Mouse (Mus musculus): Measurements from ENCODE around the gene Sh3pxd2a. TPM values are rescaled to one million over a fixed set of nuclear protein-coding genes. Genes with fewer than 3 reads are reported as not detected.

The Sh3pxd2a gene
- total and polyA plus RNA-seq, 3 experiments: 3.9 to 11.3 TPM; not detected in 1

DNA sequence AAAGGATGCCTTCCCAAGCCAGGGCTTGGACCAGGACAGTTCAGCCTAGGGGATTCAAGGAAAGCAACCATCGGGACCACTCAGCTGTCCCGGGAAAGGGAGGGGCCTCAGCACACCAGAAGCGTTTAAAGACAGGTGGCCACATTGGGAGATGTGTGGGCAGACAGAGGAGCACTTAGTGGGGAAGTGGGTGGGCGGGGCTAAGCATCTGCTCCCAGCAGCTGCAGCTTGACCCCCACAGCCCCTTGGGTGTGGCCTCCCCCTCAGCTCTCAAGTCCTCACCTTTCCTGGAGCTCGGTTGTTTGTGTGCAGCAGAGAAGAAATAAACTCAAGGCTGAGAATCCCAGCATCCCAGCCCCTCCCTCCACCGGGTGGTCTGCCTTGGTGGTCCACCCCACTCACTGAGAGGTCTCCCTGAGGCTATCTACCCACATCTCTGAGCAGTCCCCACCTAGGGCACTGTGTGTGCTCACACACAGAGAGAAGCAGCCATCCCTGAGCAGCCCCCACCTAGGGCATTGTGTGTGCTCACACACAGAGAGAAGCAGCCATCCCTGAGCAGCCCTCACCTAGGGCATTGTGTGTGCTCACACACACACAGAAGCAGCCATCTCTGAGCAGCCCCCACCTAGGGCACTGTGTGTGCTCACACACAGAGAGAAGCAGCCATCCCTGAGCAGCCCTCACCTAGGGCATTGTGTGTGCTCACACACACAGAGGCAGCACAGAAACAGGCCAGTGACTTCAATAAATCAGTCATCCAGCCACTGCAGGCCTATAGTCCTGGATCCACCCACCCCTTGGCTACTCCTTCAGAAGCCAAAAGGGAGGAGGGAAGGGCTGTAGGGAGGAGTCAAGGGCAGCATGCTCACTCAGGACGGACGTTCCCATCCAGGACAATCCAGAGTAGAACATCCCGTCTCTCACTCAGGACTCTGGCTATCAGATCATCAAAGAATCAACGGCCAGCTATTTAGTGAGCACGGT is 136.0 kb downstream of the Sh3pxd2a start:
- DNase-seq (ENCODE audit: low read depth, low spot score): no peak
- Histone ChIP-seq H3K79me2 (ENCODE audit: control insufficient read depth, insufficient read depth, low read length, poor library complexity) (no peaks in the 10 kb centered on the region), H3K36me3 (ENCODE audit: control insufficient read depth in 1 of 2, insufficient read depth in 2 of 2, low read length in 2 of 2) (no peaks in the 10 kb centered on the region), H3K4me3 (ENCODE audit: control insufficient read depth in 1 of 2, insufficient read depth in 1 of 2, low read depth in 2 of 2, low read length in 2 of 2) (no peak overlapping the region), H3K4me1 (ENCODE audit: control insufficient read depth in 1 of 2, insufficient read depth in 2 of 2, low read length in 2 of 2) (no peaks in the 10 kb centered on the region), H3K27ac (ENCODE audit: control insufficient read depth, low read depth, low read length) (no peak overlapping the region), H3K9me3 (replicated peaks; ENCODE audit: insufficient read depth, low read length) (no peaks in the 10 kb centered on the region), H3K9ac (ENCODE audit: control insufficient read depth, low read depth, low read length, poor library complexity, severe bottlenecking) (no peak overlapping the region), H3K27me3 (ENCODE audit: control insufficient read depth in 1 of 2, insufficient read depth in 2 of 2, low read length in 2 of 2) (no peaks in the 10 kb centered on the region)
- TF ChIP-seq ZNF384 (IDR thresholded peaks at IDR 0.05; ENCODE audit: low read depth, low read length) (no peak), NRF1 (IDR thresholded peaks at IDR 0.05; ENCODE audit: insufficient read depth, low read depth, low read length, poor library complexity, severe bottlenecking) (no peak), MYB (IDR thresholded peaks at IDR 0.05; ENCODE audit: low read depth, low read length) (no peak), UBTF (IDR thresholded peaks at IDR 0.05; ENCODE audit: borderline replicate concordance, insufficient read depth, low read depth, low read length) (no peak), ZC3H11A (IDR thresholded peaks at IDR 0.05; ENCODE audit: low read depth, low read length) (no peak), CHD2 (IDR thresholded peaks at IDR 0.05; ENCODE audit: low read length) (no peak), CTCF (IDR thresholded peaks at IDR 0.05 in 2 of 3, conservative IDR thresholded peaks at IDR 0.05 in 1 of 3; ENCODE audit: control insufficient read depth in 1 of 3, insufficient read depth in 1 of 3, low read depth in 2 of 3, low read length in 3 of 3, poor library complexity in 1 of 3, severe bottlenecking in 1 of 3) (no peak), MYC (IDR thresholded peaks at IDR 0.05; ENCODE audit: low read depth, low read length) (no peak), USF1 (IDR thresholded peaks at IDR 0.05; ENCODE audit: low read depth, low read length) (no peak), EP300 (IDR thresholded peaks at IDR 0.05; ENCODE audit: low read depth in 1 of 2, low read length in 2 of 2) (no peak), RCOR1 (IDR thresholded peaks at IDR 0.05; ENCODE audit: low read depth, low read length) (no peak), SMC3 (IDR thresholded peaks at IDR 0.05; ENCODE audit: low read depth, low read length) (no peak), POLR2AphosphoS5 (IDR thresholded peaks at IDR 0.05; ENCODE audit: borderline replicate concordance, low read depth, low read length) (no peak), E2F4 (IDR thresholded peaks at IDR 0.05; ENCODE audit: borderline replicate concordance, low read depth, low read length) (no peak), TAL1 (IDR thresholded peaks at IDR 0.05; ENCODE audit: low read length) (no peak)

DNA sequence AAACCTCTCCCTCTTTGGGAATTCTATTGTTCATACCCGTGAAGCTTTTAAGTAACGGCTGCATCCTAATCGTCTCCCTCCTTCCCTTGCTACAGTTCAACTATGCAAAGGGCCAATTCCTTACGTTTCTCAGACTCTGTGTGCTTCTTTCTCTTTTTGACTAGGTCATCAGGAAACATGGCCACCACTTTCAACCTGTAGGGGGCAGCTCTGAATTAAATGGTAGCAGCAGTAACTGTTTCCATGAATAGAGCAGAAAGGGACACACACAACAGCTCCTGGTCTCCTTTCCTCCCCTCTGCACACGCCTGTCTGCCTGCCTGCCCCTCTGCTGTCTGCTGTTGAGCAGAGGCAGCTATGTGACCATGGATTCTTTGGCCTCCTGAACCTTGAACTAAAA is 138.3 kb downstream of the Sh3pxd2a start:
- no peak overlapping the region for H3K27ac ChIP-seq (ENCODE audit: control insufficient read depth, low read depth, low read length)
- H3K36me3 ChIP-seq (ENCODE audit: control insufficient read depth in 1 of 2, insufficient read depth in 2 of 2, low read length in 2 of 2): no peaks in the 10 kb centered on the region
- DNase-seq (ENCODE audit: low read depth, low spot score): peak; percentile 53
- H3K27me3 ChIP-seq (ENCODE audit: control insufficient read depth in 1 of 2, insufficient read depth in 2 of 2, low read length in 2 of 2): no peaks in the 10 kb centered on the region
- TF ChIP-seq CTCF (IDR thresholded peaks at IDR 0.05 in 2 of 3, conservative IDR thresholded peaks at IDR 0.05 in 1 of 3; ENCODE audit: control insufficient read depth in 1 of 3, insufficient read depth in 1 of 3, low read depth in 2 of 3, low read length in 3 of 3, poor library complexity in 1 of 3, severe bottlenecking in 1 of 3) (peak; percentile 23 to 65 (median 60); a peak in 5 of 6 replicates), GATA1 (IDR thresholded peaks at IDR 0.05; ENCODE audit: low read depth, low read length) (no peak), EP300 (IDR thresholded peaks at IDR 0.05; ENCODE audit: low read depth in 1 of 2, low read length in 2 of 2) (no peak)
- no peak overlapping the region for H3K4me3 ChIP-seq (ENCODE audit: control insufficient read depth in 1 of 2, insufficient read depth in 1 of 2, low read depth in 2 of 2, low read length in 2 of 2)
- H3K79me2 ChIP-seq (ENCODE audit: control insufficient read depth, insufficient read depth, low read length, poor library complexity): no peaks in the 10 kb centered on the region
- H3K4me1 ChIP-seq (ENCODE audit: control insufficient read depth in 1 of 2, insufficient read depth in 2 of 2, low read length in 2 of 2): no peaks in the 10 kb centered on the region
- no peaks in the 10 kb centered on the region for H3K9me3 ChIP-seq (replicated peaks; ENCODE audit: insufficient read depth, low read length)
- no peak overlapping the region for H3K9ac ChIP-seq (ENCODE audit: control insufficient read depth, low read depth, low read length, poor library complexity, severe bottlenecking)
